20 mouse cellular contexts compared by ENCODE assay signal in the genomic region with DNA sequence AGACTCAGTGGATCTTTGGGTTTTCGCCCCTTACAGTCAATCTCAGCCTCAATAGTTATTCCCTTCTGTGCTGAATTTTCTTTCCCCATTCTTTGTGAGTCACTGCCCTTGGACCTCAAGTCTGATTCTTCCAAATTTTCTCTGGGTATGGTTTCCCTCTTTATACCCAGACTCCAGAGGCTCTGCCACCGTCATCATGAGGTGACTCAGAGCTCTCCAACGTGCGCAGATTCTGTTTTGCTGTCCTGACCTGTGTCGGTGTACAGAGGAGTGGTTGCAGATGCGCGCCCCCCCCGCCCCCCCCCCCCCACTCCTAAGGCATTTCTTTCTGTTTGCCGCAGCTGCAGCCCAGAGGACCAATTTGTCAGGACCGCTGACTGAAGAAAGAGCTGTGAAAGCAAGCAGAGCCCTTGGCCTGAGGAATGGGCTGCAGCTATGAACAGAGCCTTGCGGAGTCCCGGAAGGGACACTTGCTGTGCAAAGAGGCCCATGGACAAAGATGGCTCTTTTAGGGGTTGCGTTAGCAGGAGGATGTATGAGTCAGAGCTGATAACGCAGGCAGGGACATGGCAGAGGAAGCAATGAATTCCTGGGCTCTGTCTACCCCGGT.
DNase-seq lines count a peak whose midpoint lies in the region; ATAC-seq and TF ChIP-seq lines count a peak whose summit lies in the region.
"Had no signal": no experiment of that assay in that cellular context is flagged by ENCODE, and none has a peak within 500 bp of the region (broad histone marks: within the 10 kb centered on the region; RNA-seq: fewer than 3 reads in every experiment).

No protein-coding gene starts in this region.

- no peaks in the 10 kb centered on the region for H3K27me3 ChIP-seq in heart, embryonic 12.5 days (replicated peaks)
- no peaks in the 10 kb centered on the region for H3K27me3 ChIP-seq in E14TG2a.4 (ENCODE audit: insufficient read depth, low read length)
- no peaks in the 10 kb centered on the region for H3K27me3 ChIP-seq in embryonic facial prominence, embryonic 10.5 days (replicated peaks; ENCODE audit: low read depth, poor library complexity, severe bottlenecking)
- H3K27me3 ChIP-seq: forebrain, embryonic 13.5 days; liver, embryonic 12.5 days; megakaryocyte, embryonic 14.5 days; stomach, embryonic 15.5 days had no signal

- H3K9ac ChIP-seq in heart, embryonic 12.5 days, result no peak overlapping the region; the same call in 1 of the 2 replicates
- H3K9ac ChIP-seq: forebrain, embryonic 13.5 days; liver, embryonic 12.5 days; stomach, embryonic 15.5 days had no signal

- ATAC-seq in heart, embryonic 12.5 days (ENCODE audit: insufficient number of reproducible peaks, low FRiP score), result peak; percentile 48; the same call in 1 of the 2 replicates
- ATAC-seq: forebrain, embryonic 13.5 days; liver, embryonic 12.5 days had no signal

- no peak for DNase-seq in heart, postnatal 36 days
- peak; percentile 70 for DNase-seq in 3T3-L1 (ENCODE audit: low read depth, low spot score)
- DNase-seq in embryonic facial prominence, embryonic 10.5 days (ENCODE audit: low spot score), result peak; percentile 30
- DNase-seq in yolk sac, embryonic 10.5 days (ENCODE audit: low spot score), result no peak
- DNase-seq in layer of hippocampus, adult 2 months (ENCODE audit: low spot score in 2 of 2), result no peak
- DNase-seq: cerebellum, adult 2 months; cerebellum, postnatal 36 days; gastrocnemius, postnatal 10 days; heart, adult 18-20 months; kidney, adult 8-10 months; kidney, postnatal 25 days; layer of hippocampus, adult 9-11 months; lung, adult 2 months; retina, postnatal 1 day had no signal

- H3K9me3 ChIP-seq in heart, embryonic 12.5 days (replicated peaks), result 0 out of 2 replicates have a peak, but pooled peaks cover 4% of the 10 kb centered on the region
- peaks cover 8% of the 10 kb centered on the region; the same call in 1 of the 2 replicates for H3K9me3 ChIP-seq in E14TG2a.4 (ENCODE audit: low read length)
- no peaks in the 10 kb centered on the region for H3K9me3 ChIP-seq in embryonic facial prominence, embryonic 10.5 days
- H3K9me3 ChIP-seq: forebrain, embryonic 13.5 days; liver, embryonic 12.5 days; stomach, embryonic 15.5 days had no signal

- no peak overlapping the region for H3K27ac ChIP-seq in heart, embryonic 12.5 days (ENCODE audit: poor library complexity, severe bottlenecking)
- H3K27ac ChIP-seq in embryonic facial prominence, embryonic 10.5 days (replicated peaks), result no peak overlapping the region
- H3K27ac ChIP-seq in layer of hippocampus, adult 2 months, result no peak overlapping the region
- H3K27ac ChIP-seq: forebrain, embryonic 13.5 days; liver, embryonic 12.5 days; stomach, embryonic 15.5 days had no signal

- no peaks in the 10 kb centered on the region for H3K36me3 ChIP-seq in heart, embryonic 12.5 days
- H3K36me3 ChIP-seq in E14TG2a.4 (ENCODE audit: insufficient read depth, low read length), result no peaks in the 10 kb centered on the region
- H3K36me3 ChIP-seq in embryonic facial prominence, embryonic 10.5 days (replicated peaks), result no peaks in the 10 kb centered on the region
- H3K36me3 ChIP-seq: liver, embryonic 12.5 days; stomach, embryonic 15.5 days had no signal

- TF ChIP-seq CTCF in E14TG2a.4 (conservative IDR thresholded peaks at IDR 0.05; ENCODE audit: low read length), result no peak
- no peak for TF ChIP-seq CTCF in layer of hippocampus, adult 2 months (conservative IDR thresholded peaks at IDR 0.05)

- 33% methylated on average over 15 of the region's 15 CpGs for WGBS in heart, embryonic 12.5 days
- WGBS in embryonic facial prominence, embryonic 10.5 days, result 76% methylated on average over 15 of the region's 15 CpGs

- H3K4me2 ChIP-seq in heart, embryonic 12.5 days, result peak overlapping the region; percentile 49
- H3K4me2 ChIP-seq: forebrain, embryonic 13.5 days; liver, embryonic 12.5 days; stomach, embryonic 15.5 days had no signal

- H3K4me3 ChIP-seq in heart, embryonic 12.5 days, result 0 out of 2 replicates have a peak overlapping the region, but pooled peaks have one; percentile 2
- H3K4me3 ChIP-seq in E14TG2a.4 (replicated peaks; ENCODE audit: low read length), result 0 out of 2 replicates have a peak overlapping the region, but pooled peaks have one; percentile 17
- no peak overlapping the region for H3K4me3 ChIP-seq in embryonic facial prominence, embryonic 10.5 days
- H3K4me3 ChIP-seq in layer of hippocampus, adult 2 months, result no peak overlapping the region
- H3K4me3 ChIP-seq: forebrain, embryonic 13.5 days; liver, embryonic 12.5 days; megakaryocyte, embryonic 14.5 days; stomach, embryonic 15.5 days had no signal

- intact Hi-C loops in heart, postnatal 36 days (cut with DNase I), result no loop called here

- H3K4me1 ChIP-seq in heart, embryonic 12.5 days (replicated peaks), result peaks cover 6% of the 10 kb centered on the region
- peaks cover 54% of the 10 kb centered on the region for H3K4me1 ChIP-seq in E14TG2a.4 (replicated peaks; ENCODE audit: low read depth, low read length)
- H3K4me1 ChIP-seq in embryonic facial prominence, embryonic 10.5 days, result peaks cover 12% of the 10 kb centered on the region
- H3K4me1 ChIP-seq: liver, embryonic 12.5 days; megakaryocyte, embryonic 14.5 days; stomach, embryonic 15.5 days had no signal

Comparison
In these comparisons a context has a peak if more than half of its experiments do, and no peak if none do; other contexts are left out.
1. H3K4me3 ChIP-seq: peak in heart, embryonic 12.5 days (single experiment) and E14TG2a.4 (single experiment); none in embryonic facial prominence, embryonic 10.5 days (single experiment) and layer of hippocampus, adult 2 months (single experiment).
2. DNase-seq: peak in 3T3-L1 (single experiment) and embryonic facial prominence, embryonic 10.5 days (single experiment); none in heart, postnatal 36 days (0 of 2), yolk sac, embryonic 10.5 days (single experiment) and layer of hippocampus, adult 2 months (0 of 2).